20 mouse cellular contexts compared by ENCODE assay signal in the genomic region with DNA sequence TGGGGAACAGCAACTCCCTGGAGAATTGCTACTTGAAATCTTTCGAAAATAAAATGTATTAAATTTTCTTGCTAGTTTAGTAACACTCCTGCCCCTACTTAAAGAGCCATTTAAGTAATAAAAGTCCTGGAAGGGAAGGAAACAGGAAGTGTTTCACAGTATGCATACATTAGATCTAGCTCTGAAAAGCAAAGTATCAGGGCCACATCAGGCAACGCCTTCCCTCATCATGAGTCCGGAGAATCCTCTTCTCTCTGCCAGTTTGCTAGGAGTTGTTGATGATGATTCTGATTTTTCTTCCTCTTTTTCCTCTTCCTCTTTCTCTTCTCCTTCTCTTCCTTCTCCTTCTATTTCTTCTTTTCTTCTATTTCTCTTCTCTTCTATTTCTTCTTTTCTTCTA.
"Had no signal": no experiment of that assay in that cellular context is flagged by ENCODE, and none has a peak within 500 bp of the region (broad histone marks: within the 10 kb centered on the region; RNA-seq: fewer than 3 reads in every experiment).

No protein-coding gene starts in this region.

- H3K27ac ChIP-seq: liver, embryonic 15.5 days; lung, embryonic 15.5 days; macrophage; midbrain, embryonic 13.5 days; neural tube, embryonic 13.5 days; stomach, embryonic 15.5 days; stomach, postnatal 0 days had no signal

- H3K4me1 ChIP-seq: liver, embryonic 15.5 days; lung, embryonic 15.5 days; midbrain, embryonic 13.5 days; neural tube, embryonic 13.5 days; stomach, embryonic 15.5 days had no signal

- DNase-seq: liver, postnatal 0 days; lung, adult 2 months; lung, postnatal 14 days; lung, postnatal 36 days; right cerebral cortex, postnatal 14 days; thymus, adult 2 months; thymus, postnatal 25 days; thymus, postnatal 4 days had no signal

- H3K9me3 ChIP-seq: liver, embryonic 15.5 days; lung, embryonic 15.5 days; megakaryocyte, embryonic 14.5 days; midbrain, embryonic 13.5 days; neural tube, embryonic 13.5 days; stomach, embryonic 15.5 days had no signal

- H3K4me3 ChIP-seq: liver, embryonic 15.5 days; lung, embryonic 15.5 days; megakaryocyte, embryonic 14.5 days; midbrain, embryonic 13.5 days; myocyte; neural tube, embryonic 13.5 days; stomach, embryonic 15.5 days had no signal

- H3K4me2 ChIP-seq: liver, embryonic 15.5 days; lung, embryonic 15.5 days; midbrain, embryonic 11.5 days; midbrain, embryonic 13.5 days; neural tube, embryonic 13.5 days; stomach, embryonic 15.5 days had no signal

- H3K9ac ChIP-seq: liver, embryonic 15.5 days; liver, postnatal 0 days; lung, embryonic 15.5 days; midbrain, embryonic 13.5 days; neural tube, embryonic 13.5 days; stomach, embryonic 15.5 days had no signal

- H3K27me3 ChIP-seq: liver, embryonic 15.5 days; lung, embryonic 15.5 days; megakaryocyte, embryonic 14.5 days; midbrain, embryonic 13.5 days; neural tube, embryonic 13.5 days; stomach, embryonic 15.5 days had no signal

- H3K36me3 ChIP-seq: liver, embryonic 15.5 days; lung, embryonic 15.5 days; midbrain, embryonic 13.5 days; neural tube, embryonic 13.5 days; stomach, embryonic 15.5 days had no signal

- ATAC-seq: liver, postnatal 0 days; lung, postnatal 0 days; midbrain, embryonic 13.5 days; midbrain, embryonic 16.5 days had no signal
